Comparison of ENCODE assay signal across 8 mouse cellular contexts in genomic region chr5:36712553-36713534, GRCm38 (mm10). TPM values are rescaled to one million over a fixed set of nuclear protein-coding genes. Genes with fewer than 3 reads are reported as not detected.
DNase-seq lines count a peak whose midpoint lies in the region; ATAC-seq and TF ChIP-seq lines count a peak whose summit lies in the region.

No protein-coding gene starts in this region.

- WGBS in bone marrow, adult 2 months = 11% methylated on average over 31 of the region's 31 CpGs
- WGBS in heart, embryonic 16.5 days = 5% methylated on average over 31 of the region's 31 CpGs

- peaks cover 38% of the 10 kb centered on the region for H3K4me1 ChIP-seq in G1E (ENCODE audit: insufficient read depth, low read depth, low read length)
- H3K4me1 ChIP-seq in bone marrow, adult 2 months (ENCODE audit: control insufficient read depth, insufficient read depth, low read length) = peaks cover 2% of the 10 kb centered on the region; the same call in 1 of the 2 replicates
- H3K4me1 ChIP-seq in heart, embryonic 16.5 days (ENCODE audit: control insufficient read depth, insufficient read depth, low read length) = peaks cover 47% of the 10 kb centered on the region
- peaks cover 64% of the 10 kb centered on the region for H3K4me1 ChIP-seq in megakaryocyte, embryonic 14.5 days

- H3K27ac ChIP-seq in bone marrow, adult 2 months (ENCODE audit: control insufficient read depth, insufficient read depth, low read depth, low read length, poor library complexity) = peak overlapping the region; percentile 7; the same call in 1 of the 2 replicates
- H3K27ac ChIP-seq in heart, embryonic 16.5 days (ENCODE audit: low read length) = peak overlapping the region; percentile 95

- no peaks in the 10 kb centered on the region for H3K36me3 ChIP-seq in G1E (replicated peaks)
- H3K36me3 ChIP-seq in heart, embryonic 16.5 days (ENCODE audit: control insufficient read depth, insufficient read depth) = no peaks in the 10 kb centered on the region
- H3K36me3 ChIP-seq in megakaryocyte, embryonic 14.5 days (replicated peaks; ENCODE audit: low read length) = no peaks in the 10 kb centered on the region

- TF ChIP-seq POLR2A in bone marrow, adult 2 months (IDR thresholded peaks at IDR 0.05; ENCODE audit: borderline replicate concordance, control insufficient read depth, low read depth, low read length) = peak; percentile 57; the same call in 1 of the 2 replicates

- peak; percentile 77 for DNase-seq in G1E (ENCODE audit: low spot score)
- DNase-seq in fat pad, adult 2 months (ENCODE audit: extremely low read depth, low read depth, low spot score) = peak; percentile 70
- peak; percentile 93 for DNase-seq in kidney, postnatal 14 days
- DNase-seq in right cerebral cortex, postnatal 25 days = peak; percentile 43
- peak; percentile 84 to 95 for DNase-seq in urinary bladder, postnatal 36 days (ENCODE audit: low spot score in 2 of 2)

- H3K4me3 ChIP-seq in G1E (ENCODE audit: low read depth, low read length) = peak overlapping the region; percentile 69
- peak overlapping the region; percentile 56 for H3K4me3 ChIP-seq in bone marrow, adult 2 months (replicated peaks; ENCODE audit: control insufficient read depth, low read depth, low read length)
- peak overlapping the region; percentile 38 for H3K4me3 ChIP-seq in heart, embryonic 16.5 days (ENCODE audit: low read length)
- H3K4me3 ChIP-seq in megakaryocyte, embryonic 14.5 days (replicated peaks) = peak overlapping the region; percentile 89

- peak; percentile 89 for ATAC-seq in G1E (ENCODE audit: extremely low read depth, insufficient number of reproducible peaks, low FRiP score, poor library complexity, severe bottlenecking)
- peak; percentile 97 for ATAC-seq in heart, embryonic 16.5 days (replicated peaks; ENCODE audit: extremely low read depth, insufficient read depth, low FRiP score)

- peak overlapping the region; percentile 55 for H3K9ac ChIP-seq in heart, embryonic 16.5 days (ENCODE audit: low read length)

- no peaks in the 10 kb centered on the region for H3K9me3 ChIP-seq in G1E (replicated peaks)
- H3K9me3 ChIP-seq in heart, embryonic 16.5 days (replicated peaks; ENCODE audit: control insufficient read depth, low read length) = no peaks in the 10 kb centered on the region
- no peaks in the 10 kb centered on the region for H3K9me3 ChIP-seq in megakaryocyte, embryonic 14.5 days

- H3K27me3 ChIP-seq in G1E (ENCODE audit: insufficient read depth, low read length) = peaks cover 53% of the 10 kb centered on the region
- no peaks in the 10 kb centered on the region for H3K27me3 ChIP-seq in heart, embryonic 16.5 days (ENCODE audit: control insufficient read depth, insufficient read depth, low read length)
- H3K27me3 ChIP-seq in megakaryocyte, embryonic 14.5 days (replicated peaks) = peaks cover 15% of the 10 kb centered on the region

- H3K4me2 ChIP-seq in heart, embryonic 16.5 days (ENCODE audit: low read depth, low read length) = peak overlapping the region; percentile 61

- no peak for TF ChIP-seq CTCF in G1E (IDR thresholded peaks at IDR 0.05; ENCODE audit: low read depth, low read length)
- no peak for TF ChIP-seq CTCF in bone marrow, adult 2 months (IDR thresholded peaks at IDR 0.05; ENCODE audit: control insufficient read depth, insufficient read depth, low read length)

RNA-seq across cellular contexts. Expression of gene D5Ertd579e, which starts 17.0 kb away (rescaled TPM):
- total RNA-seq in G1E (2014; fragmentation: Nextera tagmentation) = 21.4 and 27.5 TPM in 2 replicates
- total RNA-seq in G1E (2017) = 34.4 and 39.4 TPM in 2 replicates
- 3.4 and 3.5 TPM in 2 replicates for polyA plus RNA-seq in G1E (2012)
- 23.9 and 28.6 TPM in 2 replicates for polyA plus RNA-seq in bone marrow, adult 2 months (2011; ENCODE audit: insufficient read depth, insufficient read length, low replicate concordance, missing spikeins)
- 23.0 and 27.1 TPM in 2 replicates for polyA plus RNA-seq in heart, embryonic 16.5 days (2015; fragmentation: Nextera tagmentation; extraction: Ambion mirVana)
- polyA plus RNA-seq in megakaryocyte, embryonic 14.5 days (2012; ENCODE audit: insufficient read depth, low replicate concordance) = 3.7 and 4.2 TPM in 2 replicates

RNA-seq across cellular contexts. Expression of gene Bloc1s4, which starts 35.6 kb away (rescaled TPM):
- total RNA-seq in G1E (2014; fragmentation: Nextera tagmentation) (5.1 and 9.3 TPM in 2 replicates), G1E (2017) (17.6 and 19.7 TPM in 2 replicates)
- 15.9 and 22.4 TPM in 2 replicates for polyA plus RNA-seq in G1E (2012)
- 13.6 and 14.4 TPM in 2 replicates for polyA plus RNA-seq in bone marrow, adult 2 months (2011; ENCODE audit: insufficient read depth, insufficient read length, low replicate concordance, missing spikeins)
- polyA plus RNA-seq in heart, embryonic 16.5 days (2015; fragmentation: Nextera tagmentation; extraction: Ambion mirVana) = 21.0 and 21.4 TPM in 2 replicates
- 27.2 and 43.7 TPM in 2 replicates for polyA plus RNA-seq in megakaryocyte, embryonic 14.5 days (2012; ENCODE audit: insufficient read depth, low replicate concordance)

Comparison
In these comparisons a context has a peak if more than half of its experiments do, and no peak if none do; other contexts are left out.
1. Peak in every context shown above with its lines: DNase-seq, ATAC-seq, H3K4me3 ChIP-seq and H3K27ac ChIP-seq.
2. DNase-seq: peak in every context shown above with its lines; median percentile 93 in kidney, postnatal 14 days; 90 in urinary bladder, postnatal 36 days; 77 in G1E; 70 in fat pad, adult 2 months; 43 in right cerebral cortex, postnatal 25 days.
3. H3K4me3 ChIP-seq: peak in every context shown above with its lines; median percentile 89 in megakaryocyte, embryonic 14.5 days; 69 in G1E; 56 in bone marrow, adult 2 months; 38 in heart, embryonic 16.5 days.